Mouse (Mus musculus): ENCODE data around the gene Med13l.

Gene Med13l

DNA sequence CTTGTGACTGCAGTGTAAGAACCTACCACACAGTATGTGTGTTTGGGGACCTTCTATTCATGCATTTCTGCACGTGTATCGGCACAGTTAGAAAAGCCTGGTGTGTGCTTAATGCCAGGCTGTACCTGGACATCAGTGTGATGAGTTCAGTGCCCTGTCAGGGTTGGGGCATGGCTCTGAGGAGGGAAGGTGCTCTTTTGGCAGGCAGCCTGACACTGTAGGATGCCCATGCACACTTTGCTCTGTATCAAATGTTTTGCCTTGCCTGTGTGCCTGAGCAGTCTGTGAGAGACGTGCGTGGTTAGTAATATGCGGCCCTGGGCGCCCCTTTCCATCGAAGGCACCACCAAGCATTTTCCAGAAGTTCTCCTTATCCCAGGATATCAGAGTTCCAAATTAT, 136.6 kb downstream of the Med13l start:
- DNase-seq (ENCODE audit: low spot score) = no peak

DNA sequence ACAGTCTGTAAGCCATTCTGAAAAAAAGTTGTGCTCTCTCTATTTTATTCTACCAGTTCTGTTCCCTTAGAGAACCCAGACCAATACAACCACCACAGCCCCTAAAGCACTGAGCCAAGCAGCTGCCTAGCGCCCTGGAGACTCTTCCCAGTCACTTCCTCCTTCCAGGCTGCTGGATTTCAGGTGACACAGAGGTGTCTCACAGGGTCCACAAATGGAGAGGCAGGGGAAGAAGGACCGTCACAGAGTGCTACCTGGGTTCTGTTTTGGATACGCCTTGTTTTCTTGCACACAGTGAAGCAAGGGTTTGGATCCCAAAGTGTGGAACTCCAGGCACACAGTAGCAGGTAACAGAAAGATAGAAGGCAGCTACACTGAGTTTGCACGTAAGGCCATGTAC, 140.5 kb downstream of the Med13l start:
- DNase-seq (ENCODE audit: low spot score) = no peak

DNA sequence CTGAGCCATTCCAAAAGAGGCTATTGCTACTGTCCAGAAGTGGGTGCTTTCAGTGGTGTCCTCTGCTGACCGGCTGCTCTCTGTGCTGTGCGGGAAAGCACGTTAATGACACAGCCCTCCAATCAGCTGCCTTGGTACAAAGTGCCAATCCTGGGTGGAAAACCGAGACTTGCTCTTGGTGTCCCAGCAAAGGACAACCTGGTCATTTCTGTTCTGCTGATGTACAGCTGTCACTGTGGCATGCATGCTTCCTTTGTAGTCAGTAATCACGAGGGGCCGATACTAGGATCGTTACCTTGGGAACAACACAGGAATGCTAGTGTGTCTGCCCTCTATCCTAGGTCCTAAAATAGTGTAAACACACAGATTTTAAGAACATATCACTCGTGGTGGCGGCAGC, 142.2 kb downstream of the Med13l start:
- no peak for DNase-seq (ENCODE audit: low spot score)

DNA sequence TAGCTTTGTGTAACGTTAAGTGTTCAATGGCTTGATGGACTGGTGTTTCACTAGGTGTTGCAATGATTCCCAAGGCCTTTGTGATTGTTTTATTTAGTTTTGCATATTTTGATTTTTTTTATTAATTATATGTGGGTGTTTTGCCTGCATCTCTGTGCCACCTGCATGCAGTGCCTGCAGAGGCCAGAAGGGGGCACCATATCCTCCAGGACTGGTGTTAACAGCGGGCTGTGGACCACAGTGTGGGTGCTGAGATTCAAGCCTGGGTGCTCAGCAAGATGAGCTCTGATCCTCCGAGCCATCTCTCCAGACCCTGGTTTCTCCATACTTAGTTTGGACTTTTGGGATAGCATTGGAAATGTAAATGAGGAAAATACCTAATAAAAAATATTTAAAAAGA, 143.7 kb downstream of the Med13l start:
- no peak for DNase-seq (ENCODE audit: low spot score)

DNA sequence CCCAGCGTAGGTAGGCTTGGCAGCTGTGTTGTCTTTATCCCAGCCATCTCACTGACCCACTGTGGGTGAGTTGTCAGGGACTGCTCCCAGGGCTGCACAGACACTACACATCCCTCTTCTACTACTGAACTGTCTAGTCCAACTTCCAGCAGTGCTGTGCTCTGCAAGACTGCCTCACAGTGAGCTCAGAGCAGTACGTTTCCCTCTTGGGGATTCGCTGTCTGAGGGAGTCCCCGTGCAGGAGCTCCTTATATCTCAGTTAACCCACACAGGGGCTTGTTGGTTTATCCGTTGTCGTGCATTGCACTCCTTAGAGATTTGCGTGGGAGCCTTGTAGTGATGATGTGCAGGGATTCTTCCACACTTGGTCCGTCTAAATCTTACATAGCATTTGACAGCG, 144.5 kb downstream of the Med13l start:
- DNase-seq (ENCODE audit: low spot score) = no peak

DNA sequence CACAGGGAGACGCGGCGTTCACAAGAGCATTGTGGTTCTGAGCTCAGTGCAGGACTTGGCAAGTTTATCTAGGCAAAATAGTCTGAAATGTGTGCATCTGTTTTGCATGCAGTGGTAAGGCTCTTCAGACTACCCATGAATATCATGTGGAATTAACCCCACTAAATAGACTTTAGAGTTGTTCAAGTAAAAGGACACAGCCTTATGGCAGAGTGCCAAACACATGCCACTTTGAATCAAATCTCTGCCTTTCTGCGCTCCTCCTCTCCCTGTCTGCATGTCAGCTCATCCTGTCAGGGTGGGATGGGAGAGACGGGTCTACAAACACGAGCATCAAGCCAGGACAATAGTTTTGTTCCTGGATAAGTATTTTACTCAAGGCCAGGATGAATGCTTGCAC, 145.5 kb downstream of the Med13l start:
- no peak for DNase-seq (ENCODE audit: low spot score)

DNA sequence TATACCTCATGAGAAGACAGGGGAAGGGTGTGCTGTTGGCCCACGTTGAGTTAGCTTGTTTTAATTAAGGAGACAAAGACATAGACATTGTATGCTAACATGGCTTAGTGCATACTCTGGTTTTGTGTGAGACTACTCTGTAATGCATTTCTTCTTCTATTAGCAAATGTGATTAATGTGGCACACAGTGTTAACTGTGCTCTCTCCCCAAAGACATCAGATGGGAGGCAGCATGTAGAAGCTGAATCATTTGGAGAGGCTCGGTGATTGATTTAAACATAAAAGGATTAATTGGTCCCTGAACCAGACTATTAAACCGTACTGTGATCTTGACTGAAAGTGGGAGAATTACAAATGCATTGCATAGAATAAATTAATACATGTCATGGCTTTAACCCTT, 145.9 kb downstream of the Med13l start:
- DNase-seq (ENCODE audit: low spot score) = no peak

DNA sequence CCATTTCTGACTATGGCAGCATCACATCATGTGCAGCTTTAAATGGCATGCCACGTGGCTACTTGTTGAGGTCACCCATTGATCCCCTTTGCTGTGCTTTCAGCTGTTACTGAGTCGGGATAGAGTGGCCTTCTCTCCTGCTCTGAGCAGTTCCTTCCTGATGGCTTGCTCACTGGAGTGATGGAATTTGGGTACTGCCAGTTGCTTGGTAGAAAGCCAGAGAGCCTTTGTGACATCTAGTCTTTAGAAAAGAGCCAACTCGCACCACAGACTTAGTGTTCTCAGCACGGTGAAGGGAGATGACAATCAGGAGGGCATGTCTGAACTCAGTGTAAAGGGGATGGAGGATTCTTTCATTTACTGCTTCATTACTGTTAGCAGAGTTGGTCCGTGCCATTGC, 147.0 kb downstream of the Med13l start:
- no peak for DNase-seq (ENCODE audit: low spot score)

DNA sequence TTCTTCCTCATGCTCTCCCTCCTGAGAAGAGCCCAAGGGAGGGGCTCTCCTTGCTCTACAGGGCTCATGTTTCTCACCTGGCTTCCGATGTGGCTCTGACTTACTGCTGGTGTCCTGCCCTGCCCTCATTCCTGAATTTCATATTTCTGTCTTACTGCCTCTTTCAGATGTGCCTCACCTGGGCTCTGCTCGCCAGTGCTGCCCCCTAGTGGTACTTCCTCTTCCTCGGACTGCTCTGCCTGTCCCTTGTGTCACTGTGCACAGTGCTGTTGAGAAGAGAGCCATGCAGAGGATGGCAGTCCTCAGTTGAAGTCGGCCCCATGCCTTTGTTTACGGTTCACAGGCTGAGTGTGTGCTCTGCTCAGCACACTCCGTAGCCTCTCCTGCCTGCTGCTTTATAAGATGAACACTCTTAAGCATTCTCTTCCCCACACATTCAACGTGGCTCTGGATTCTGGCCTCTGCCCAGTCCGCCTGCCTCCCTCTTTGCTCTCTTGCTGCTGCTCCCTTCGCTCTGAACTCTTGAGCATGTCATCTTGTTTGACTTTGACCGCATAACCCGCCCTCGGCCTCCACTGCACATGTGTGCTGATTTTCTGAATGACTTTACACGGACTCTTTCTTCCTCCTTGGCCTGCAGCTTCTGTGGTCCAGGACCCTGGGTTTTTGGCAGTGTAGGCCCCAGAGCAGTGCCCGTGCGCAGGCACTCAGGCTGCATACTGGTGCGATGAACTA, 147.9 kb downstream of the Med13l start:
- peak; percentile 51 for DNase-seq (ENCODE audit: low spot score)

DNA sequence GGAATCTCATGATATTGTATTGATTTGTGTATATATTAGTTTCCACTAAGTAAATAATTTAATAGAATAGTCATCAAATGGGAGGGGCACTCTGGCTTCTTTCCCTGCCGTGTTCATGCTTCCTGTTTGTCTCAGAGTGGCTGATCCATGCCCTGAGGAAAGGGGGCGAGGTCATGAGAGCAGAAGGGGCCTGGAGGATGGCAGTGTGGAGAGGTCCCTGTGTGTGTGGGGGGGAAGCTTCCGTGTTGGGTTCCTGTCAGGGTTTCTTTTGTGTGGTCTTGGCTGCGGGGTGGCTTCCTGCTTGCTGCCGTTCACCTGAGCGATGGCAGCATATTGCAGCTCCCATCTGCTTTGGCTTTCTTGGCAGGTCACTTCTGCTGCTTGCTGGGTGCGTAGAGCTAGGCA, 149.4 kb downstream of the Med13l start:
- no peak for DNase-seq (ENCODE audit: low spot score)

DNA sequence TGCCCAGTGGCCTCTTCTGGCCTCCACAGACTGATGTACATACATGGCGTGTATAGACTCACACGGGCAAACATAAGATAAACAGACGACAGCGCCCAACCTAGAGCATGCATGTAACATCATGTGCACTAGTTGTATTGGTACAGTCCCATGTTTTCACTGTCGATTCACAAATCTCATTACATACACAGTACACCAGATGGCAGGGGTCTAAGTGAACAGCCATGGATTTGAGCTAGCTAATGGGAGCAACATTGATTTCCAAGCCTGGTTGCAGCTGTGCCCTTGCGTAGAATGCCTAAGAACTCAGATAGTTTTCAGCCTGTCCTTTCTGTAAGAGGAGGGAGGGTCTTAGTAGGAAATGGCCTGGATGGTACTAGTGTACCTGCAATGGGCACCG, 155.0 kb downstream of the Med13l start:
- no peak for DNase-seq (ENCODE audit: low spot score)

DNA sequence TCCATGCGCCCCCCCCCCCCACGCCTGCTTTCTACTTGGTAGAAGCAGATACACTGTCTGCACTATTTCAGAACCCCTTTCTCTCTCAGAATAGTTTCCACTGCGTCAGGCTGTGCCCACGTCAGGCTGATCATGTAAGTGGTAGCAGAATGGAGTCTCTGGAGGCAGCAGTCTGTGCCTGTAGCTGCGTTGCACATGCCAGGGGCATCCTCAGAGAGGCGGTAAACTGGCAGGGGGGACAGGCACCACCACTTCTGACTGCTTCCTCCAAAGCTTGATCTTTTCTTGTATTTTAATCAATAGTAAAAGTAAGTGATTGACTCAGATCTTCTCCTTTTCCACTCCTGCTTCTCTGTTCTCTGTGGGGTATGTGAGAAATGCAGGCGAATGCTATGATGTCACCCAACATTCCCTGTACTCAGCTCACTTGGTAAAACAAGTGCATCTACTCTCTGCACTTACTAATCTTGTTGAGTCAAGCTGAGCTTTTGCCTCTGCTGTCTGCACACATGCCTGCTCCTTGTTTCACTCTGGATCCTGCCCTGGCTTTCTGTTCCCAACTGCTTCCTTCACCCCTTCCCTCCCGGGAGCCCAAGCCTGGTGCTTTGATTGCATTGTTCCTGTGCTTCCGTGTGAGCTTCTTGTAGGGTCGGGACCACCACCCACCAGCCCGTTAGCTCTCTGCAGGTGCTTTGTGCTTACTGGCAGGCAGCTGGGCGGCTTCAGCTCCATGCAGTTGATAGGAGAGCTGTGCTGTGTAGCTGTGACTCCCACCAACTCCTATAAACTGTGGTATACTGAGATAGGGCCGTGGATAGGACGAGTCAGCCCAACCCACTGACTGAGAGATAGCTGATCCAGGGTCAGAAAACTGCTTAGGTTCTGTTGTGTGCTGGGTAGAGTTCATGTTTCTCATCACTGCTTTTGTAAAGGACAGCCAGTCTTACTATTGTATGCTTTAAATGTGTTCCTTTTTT, 156.1 kb downstream of the Med13l start:
- DNase-seq (ENCODE audit: low spot score) = no peak

DNA sequence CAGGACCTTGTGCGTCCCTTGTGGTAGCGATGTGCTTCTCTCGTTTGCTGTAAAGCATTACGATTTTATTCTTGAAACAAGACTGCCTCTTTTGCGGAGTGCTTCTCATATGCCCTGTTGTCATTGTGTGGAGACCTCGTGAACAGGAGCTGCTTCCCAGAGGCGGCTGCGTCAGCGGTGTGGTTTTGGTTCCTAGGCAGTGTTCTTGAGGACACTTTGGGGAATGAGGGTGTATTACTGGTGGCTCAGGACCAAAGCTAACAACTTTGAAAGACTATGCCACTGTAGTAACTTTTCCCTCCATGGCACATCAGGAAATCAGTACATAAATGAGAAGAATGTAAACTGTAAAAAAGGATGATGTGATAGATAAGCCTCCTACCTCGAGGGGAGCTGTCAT, 157.0 kb downstream of the Med13l start:
- DNase-seq (ENCODE audit: low spot score) = no peak

DNA sequence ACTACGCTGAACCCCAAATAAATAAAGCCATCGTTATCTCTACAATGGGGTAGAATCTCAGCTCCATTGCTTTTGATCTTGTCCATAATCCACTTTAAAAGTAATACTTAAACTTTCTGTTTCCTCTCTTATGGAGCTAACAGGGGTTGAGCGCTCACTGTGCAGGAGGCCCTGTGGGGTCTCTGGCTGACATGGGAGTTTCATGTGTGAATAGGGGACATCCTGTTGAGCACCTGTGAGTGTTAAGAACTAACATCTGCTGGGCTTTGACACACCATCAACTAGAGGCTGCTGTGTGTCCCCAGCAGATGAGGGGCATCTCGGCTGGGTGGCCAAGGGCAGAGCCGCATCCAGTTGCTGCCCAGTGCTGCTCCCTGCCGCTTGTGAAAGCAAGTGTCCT, 157.6 kb downstream of the Med13l start:
- DNase-seq (ENCODE audit: low spot score) = no peak

DNA sequence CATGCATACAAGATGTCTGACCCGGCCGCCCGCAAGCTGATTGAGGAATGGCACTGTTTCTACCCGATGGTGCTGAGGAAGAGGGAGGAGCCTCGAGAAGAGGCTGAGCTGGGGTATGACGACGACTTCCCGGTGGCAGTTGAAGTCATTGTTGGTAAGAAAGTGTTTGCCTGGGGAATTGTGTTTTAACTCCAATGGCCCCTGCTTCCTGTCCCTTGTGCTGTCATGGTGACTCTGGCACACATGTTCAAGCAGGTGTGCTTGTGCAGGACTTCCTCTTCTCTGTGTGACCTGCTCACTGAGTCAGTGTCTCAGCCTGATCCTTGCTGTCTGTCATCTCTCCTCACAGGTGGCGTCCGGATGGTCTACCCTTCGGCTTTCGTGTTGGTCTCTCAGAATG, 160.9 kb downstream of the Med13l start:
- no peak for DNase-seq (ENCODE audit: low spot score)

DNA sequence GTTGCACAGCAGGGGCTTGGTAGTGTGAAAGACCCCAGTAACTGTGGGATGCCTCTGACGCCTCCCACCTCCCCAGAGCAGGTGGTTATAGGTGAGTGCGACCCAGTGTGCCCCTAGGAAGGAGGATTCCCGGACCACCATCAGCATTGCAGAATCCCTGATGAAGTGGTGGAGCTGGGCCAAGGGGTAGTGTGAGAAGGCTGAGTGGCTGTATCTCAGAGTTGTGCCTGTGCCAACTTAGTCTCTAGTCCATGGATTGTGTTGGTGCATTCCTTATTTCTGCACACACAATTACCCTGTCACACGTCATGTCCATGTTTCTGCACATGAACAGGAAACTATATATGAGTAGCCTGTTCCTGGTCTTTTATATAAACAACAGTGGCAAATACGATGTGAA, 161.4 kb downstream of the Med13l start:
- no peak for DNase-seq (ENCODE audit: low spot score)

DNA sequence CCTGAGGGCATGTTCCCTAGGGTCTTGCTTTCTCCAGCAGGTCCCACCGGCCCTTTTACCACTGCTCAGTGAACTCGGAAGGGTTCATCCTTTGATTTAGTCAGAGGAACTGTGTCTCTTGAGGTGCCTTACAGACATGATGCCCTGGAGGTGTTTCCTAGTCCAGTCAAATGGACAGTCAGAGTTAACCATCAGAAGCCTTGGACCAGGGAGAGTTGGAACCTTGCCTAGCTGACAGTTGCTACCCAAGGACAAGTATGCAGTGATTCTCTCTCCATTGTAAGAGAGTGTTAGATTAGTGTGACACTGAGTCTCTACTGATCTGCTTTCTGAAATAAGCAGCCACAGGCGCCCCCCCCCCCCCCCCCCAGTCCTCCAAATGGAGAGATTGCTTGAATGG, 162.0 kb downstream of the Med13l start:
- no peak for DNase-seq (ENCODE audit: low spot score)

DNA sequence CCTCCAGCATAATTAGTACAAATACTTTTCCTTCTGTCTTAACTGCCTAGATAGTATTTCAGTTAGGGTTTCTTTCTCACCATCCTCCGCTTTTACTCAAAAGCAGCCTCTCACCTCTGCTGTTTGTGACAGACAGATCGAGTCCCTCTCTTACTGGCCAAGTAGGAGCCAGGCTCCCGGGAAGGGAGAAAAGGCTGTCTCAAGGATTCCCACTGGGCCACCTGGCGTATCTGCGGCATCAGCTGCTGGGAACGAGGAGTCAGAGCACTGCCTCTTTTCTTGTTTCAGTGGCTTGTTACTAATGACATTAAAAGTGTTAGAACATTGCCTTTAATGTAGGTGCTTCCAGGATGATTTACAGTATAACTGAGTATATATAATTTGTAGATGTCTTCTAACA, 164.9 kb downstream of the Med13l start:
- DNase-seq (ENCODE audit: low spot score) = no peak

DNA sequence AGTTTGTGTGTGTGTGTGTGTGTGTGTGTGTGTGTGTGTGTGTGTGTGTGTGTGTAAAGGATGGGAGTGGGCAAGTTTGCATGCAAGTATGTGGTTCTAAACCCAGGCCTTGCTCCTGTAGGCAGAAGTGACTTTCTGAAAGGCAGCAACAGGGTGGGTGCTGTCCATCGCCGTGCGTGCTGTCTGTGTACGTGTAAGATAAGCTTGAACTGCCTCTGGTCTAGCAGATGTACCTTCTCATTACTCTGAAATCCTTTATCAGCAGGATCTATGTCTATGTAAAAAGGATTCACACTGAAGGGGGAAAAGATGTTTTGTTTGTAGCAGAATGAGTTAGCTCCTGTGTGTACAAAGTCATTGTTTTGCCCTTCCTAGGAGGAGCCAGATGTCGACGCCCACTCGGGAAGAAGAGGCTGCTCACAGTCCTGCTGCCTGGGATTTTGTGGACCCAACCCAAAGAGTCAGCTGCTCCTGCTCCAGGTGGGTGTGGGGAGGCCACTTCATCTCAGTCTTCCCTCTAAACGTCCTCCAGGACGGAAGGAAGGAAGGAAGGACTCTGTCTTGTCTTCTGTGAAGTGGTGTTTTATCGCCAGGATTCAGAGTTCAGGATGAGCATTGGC, 165.5 kb downstream of the Med13l start:
- DNase-seq (ENCODE audit: low spot score) = no peak

DNA sequence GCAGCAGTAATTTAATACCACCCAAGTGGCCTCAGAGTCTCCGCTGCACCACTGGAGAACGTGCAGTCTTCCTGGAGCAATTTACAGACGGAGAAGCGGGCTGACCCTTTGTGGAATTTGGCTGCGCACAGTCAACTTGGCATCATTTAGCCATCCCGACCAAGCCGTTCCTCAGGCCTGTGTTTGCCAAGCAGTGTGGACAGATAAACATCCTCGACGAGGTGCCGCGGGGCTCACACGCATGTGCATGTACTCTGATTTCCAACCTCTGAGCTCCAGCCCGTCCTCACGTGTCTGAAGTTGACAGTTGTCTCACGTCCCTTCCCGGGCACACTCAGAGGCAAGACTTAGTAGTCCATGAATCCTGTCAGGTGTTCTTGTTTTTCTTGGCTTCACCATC, 166.9 kb downstream of the Med13l start:
- no peak for DNase-seq (ENCODE audit: low spot score)

DNA sequence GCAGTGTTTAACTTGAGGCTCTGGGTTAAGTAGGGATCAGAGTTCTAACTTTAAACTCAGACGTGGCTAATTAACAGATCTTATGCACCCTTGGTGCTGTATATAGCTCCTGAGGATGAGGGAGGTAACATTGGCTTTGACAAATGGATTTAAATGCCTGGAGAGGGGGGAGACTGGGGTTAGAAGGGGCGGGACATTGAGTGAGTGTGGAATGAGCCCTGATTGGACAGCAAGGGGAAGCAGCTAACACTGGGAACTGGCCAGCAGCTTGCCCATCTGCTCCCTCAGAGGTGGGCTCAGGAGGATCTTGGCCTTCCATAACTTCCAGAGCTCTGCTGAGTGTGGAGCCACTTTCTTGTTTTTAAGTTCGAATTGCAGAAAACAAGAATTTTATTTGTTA, 171.7 kb downstream of the Med13l start:
- no peak for DNase-seq (ENCODE audit: low spot score)

DNA sequence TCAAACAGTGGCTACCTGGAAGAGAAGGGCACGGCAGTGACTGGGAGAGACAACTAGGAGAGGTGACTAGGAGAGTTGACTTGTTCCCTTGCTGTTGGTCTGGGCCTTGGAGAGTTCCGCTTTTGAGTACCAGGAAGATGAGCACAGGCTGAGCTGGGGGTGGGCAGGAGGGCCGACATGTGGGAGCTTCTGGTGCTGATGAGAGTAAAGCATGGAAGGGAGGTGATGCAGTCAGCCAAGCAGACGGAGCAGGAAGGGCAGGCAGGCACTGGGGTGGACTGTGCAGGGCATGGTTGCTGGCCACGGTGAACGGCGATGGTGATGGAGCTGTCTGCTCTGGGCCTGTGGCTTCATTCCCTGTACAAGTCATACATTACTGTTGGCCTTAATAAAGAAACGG, 172.2 kb downstream of the Med13l start:
- DNase-seq (ENCODE audit: low spot score) = no peak

DNA sequence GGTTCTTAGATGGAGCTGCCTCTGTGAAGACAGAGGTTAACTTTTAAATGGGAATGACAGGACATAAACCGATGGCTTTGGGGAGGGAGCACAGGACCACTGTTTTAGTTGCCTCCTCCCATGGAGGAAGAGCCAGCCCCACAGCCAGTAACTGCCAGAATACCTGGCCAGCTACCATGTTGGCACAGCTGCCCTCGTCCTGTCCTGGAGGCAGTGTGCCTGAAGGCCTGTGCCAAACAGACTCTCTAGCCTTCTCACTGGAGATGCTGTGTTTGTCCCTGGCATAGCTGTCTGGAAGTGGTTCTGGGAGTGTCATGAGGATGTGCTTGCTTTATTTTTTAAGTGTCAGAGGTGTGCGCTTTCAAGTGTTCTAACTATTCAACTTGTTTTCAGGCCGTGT, 173.1 kb downstream of the Med13l start:
- no peak for DNase-seq (ENCODE audit: low spot score)

Measured in left cerebral cortex, adult 11 months (tissue).